Mouse (Mus musculus): ENCODE data around the gene 3110070M22Rik. TPM values are rescaled to one million over a fixed set of nuclear protein-coding genes. Genes with fewer than 3 reads are reported as not detected.
A peak's percentile ranks its signal among the peaks of the same experiment; 100 is the strongest.
"Not testable (repeated sequence)": the region's sequence is repeated elsewhere in the genome, so short reads cannot be mapped to it uniquely, and the experiment has no call there.

Gene 3110070M22Rik
- total RNA-seq (2021), result 1 to 10 TPM; 1.3 to 2.0 TPM

- peak; percentile 88 for DNase-seq
These were observed at the start of gene 3110070M22Rik, which contains the start of gene Tmem267 for GRCm38 (mm10) chr13:119487880-119488580. 3110070M22Rik (minus strand) TSS chr13:119488383. Tmem267 (plus strand) TSS chr13:119488039.

GRCm38 (mm10) chr13:119494938-119495337 lies 6.8 kb upstream of the 3110070M22Rik start:
- DNase-seq, result not testable (repeated sequence)

GRCm38 (mm10) chr13:119492083-119492482 lies 3.9 kb upstream of the 3110070M22Rik start:
- DNase-seq, result not testable (repeated sequence)

GRCm38 (mm10) chr13:119487354-119487753 lies 829 bp downstream of the 3110070M22Rik start:
- DNase-seq, result no peak

- DNase-seq, result no peak
These were observed 10.4 kb downstream of the 3110070M22Rik start for GRCm38 (mm10) chr13:119477789-119478188.

GRCm38 (mm10) chr13:119476631-119477030 lies 11.6 kb downstream of the 3110070M22Rik start:
- DNase-seq, result no peak

GRCm38 (mm10) chr13:119462596-119463560 lies 25.3 kb downstream of the 3110070M22Rik start, which contains the start of gene 4833420G17Rik:
4833420G17Rik (plus strand) TSS chr13:119462768.
- peak; percentile 88 for DNase-seq

GRCm38 (mm10) chr13:119461900-119462595 lies 26.1 kb downstream of the 3110070M22Rik start:
- DNase-seq, result peak; percentile 7

GRCm38 (mm10) chr13:119456342-119456741 lies 31.8 kb downstream of the 3110070M22Rik start:
- no peak for DNase-seq

GRCm38 (mm10) chr13:119455082-119455481 lies 33.1 kb downstream of the 3110070M22Rik start:
- no peak for DNase-seq

GRCm38 (mm10) chr13:119453563-119453962 lies 34.6 kb downstream of the 3110070M22Rik start:
- DNase-seq, result no peak

- no peak for DNase-seq
These were observed 45.9 kb downstream of the 3110070M22Rik start for GRCm38 (mm10) chr13:119442244-119442643.

Other genes starting within 250 kb of the 3110070M22Rik start
- 100 to 1,000 TPM; 115 to 119 TPM for gene Paip1, start 59.8 kb downstream of the 3110070M22Rik start, total RNA-seq (2021)
- 10 to 100 TPM; 14.1 to 16.3 TPM for gene 4833420G17Rik, start 25.6 kb downstream of the 3110070M22Rik start, total RNA-seq (2021)
- gene Tmem267, start 344 bp downstream of the 3110070M22Rik start, total RNA-seq (2021), result 1 to 10 TPM; 7.6 to 9.0 TPM
- under 1 TPM; 0.07 to 0.14 TPM for gene Ccl28, start 135.4 kb upstream of the 3110070M22Rik start, total RNA-seq (2021)
- gene Hmgcs1, start 202.0 kb upstream of the 3110070M22Rik start, total RNA-seq (2021), result 100 to 1,000 TPM; 107 to 115 TPM